Mouse (Mus musculus) ES-E14 (cell line): Measurements from ENCODE around the gene Sbf2. TPM values are rescaled to one million over a fixed set of nuclear protein-coding genes. Genes with fewer than 3 reads are reported as not detected.

ENCODE experiments used
- DNase-seq: peaks from one replicate; pipeline ENCODE4 v3.0.0-alpha.2; 2013; ENCODE audit warnings: low read depth, low spot score
- H3K27ac ChIP-seq: 2 replicates; pipeline ENCODE4 v1.5.1; 2012; ENCODE audit warnings: low read depth, mild to moderate bottlenecking, low read length, moderate library complexity, mixed read lengths; ENCODE audit not compliant: poor library complexity, insufficient read depth, severe bottlenecking
- H3K36me3 ChIP-seq: 2 replicates; pipeline ENCODE4 v1.6.1; 2012; ENCODE audit warnings: mild to moderate bottlenecking, low read length, moderate library complexity, mixed read lengths; ENCODE audit not compliant: control insufficient read depth, poor library complexity, insufficient read depth, severe bottlenecking
- H3K4me1 ChIP-seq, 2 experiments: fragments of 150-350 bp in 1 of 2; sonication (generic) in 1 of 2; 2 replicates each; pipeline ENCODE4 v1.6.1; 2012; ENCODE audit warnings: low read length in 2 of 2, mild to moderate bottlenecking in 1 of 2, mixed read lengths in 1 of 2; ENCODE audit not compliant: control insufficient read depth in 2 of 2, insufficient read depth in 2 of 2, poor library complexity in 1 of 2
- H3K4me3 ChIP-seq, 2 experiments: fragments of 150-350 bp in 1 of 2; sonication (generic) in 1 of 2; 2 replicates each; pipeline ENCODE4 v1.5.1; 2012; ENCODE audit warnings: low read length in 2 of 2, low read depth in 1 of 2, mild to moderate bottlenecking in 1 of 2, mixed read lengths in 1 of 2; ENCODE audit not compliant: insufficient read depth in 1 of 2, poor library complexity in 1 of 2, severe bottlenecking in 1 of 2
- H3K9ac ChIP-seq: 2 replicates; pipeline ENCODE4 v1.6.1; 2012; ENCODE audit warnings: low read depth, mild to moderate bottlenecking, low read length, mixed read lengths; ENCODE audit not compliant: poor library complexity, insufficient read depth, severe bottlenecking
- H3K9me3 ChIP-seq: fragments of 150-350 bp; sonication (generic); 2 replicates; pipeline ENCODE4 v1.6.1; 2012; ENCODE audit warnings: low read depth, mild to moderate bottlenecking, low read length; ENCODE audit not compliant: control insufficient read depth, insufficient read depth
- CHD2 ChIP-seq: IDR thresholded peaks from 2 replicates; pipeline ENCODE4 v1.6.1; 2014; ENCODE audit warnings: mild to moderate bottlenecking, low read depth, low read length, inconsistent platforms
- HCFC1 ChIP-seq: IDR thresholded peaks from 2 replicates; pipeline ENCODE4 v1.6.1; 2012; ENCODE audit warnings: low read length, inconsistent platforms, borderline replicate concordance; ENCODE audit not compliant: insufficient read depth
- MAFK ChIP-seq: IDR thresholded peaks from 2 replicates; pipeline ENCODE4 v1.6.1; 2014; ENCODE audit warnings: mild to moderate bottlenecking, low read depth, low read length, inconsistent platforms; ENCODE audit not compliant: insufficient read depth
- ZC3H11A ChIP-seq: IDR thresholded peaks from 2 replicates; pipeline ENCODE4 v1.6.1; 2012; ENCODE audit warnings: low read depth, mild to moderate bottlenecking, inconsistent platforms, low read length, borderline replicate concordance
- ZNF384 ChIP-seq: IDR thresholded peaks from 2 replicates; pipeline ENCODE4 v1.6.1; 2012; ENCODE audit warnings: low read depth, low read length, inconsistent platforms
- in situ Hi-C, 2 experiments: fragments of 600-800 bp; cut with MboI; formaldehyde crosslinking; loops; one replicate each; pipeline ENCODE4 v1.15.1; 2025; ENCODE audit warnings: low sequenced_read_pairs in 2 of 2, inconsistent platforms in 1 of 2; ENCODE audit not compliant: unreplicated experiment in 2 of 2
- total RNA-seq: library from RNA; depleted of rRNA; stranded (reverse); fragments of 300-350 nt; gene quantifications from 2 replicates; pipeline ENCODE4 v1.2.3, GENCODE M21; 2012

Sbf2 gene
- total RNA-seq, 1 experiment, result 17.4 TPM

GRCm38 (mm10) chr7:110279183-110279582 is 335.5 kb downstream of the Sbf2 start:
- Histone ChIP-seq H3K9ac (no peak overlapping the region), H3K4me3 (no peak overlapping the region), H3K36me3 (peaks cover 52% of the 10 kb centered on the region), H3K27ac (no peak overlapping the region), H3K9me3 (no peaks in the 10 kb centered on the region), H3K4me1 (no peaks in the 10 kb centered on the region)
- TF ChIP-seq CHD2 (no peak), MAFK (no peak), ZC3H11A (no peak), HCFC1 (no peak)
- DNase-seq, result no peak
- in situ Hi-C loops, result no loop called here

- DNase-seq, result no peak
- Histone ChIP-seq H3K27ac (no peak overlapping the region), H3K9me3 (no peaks in the 10 kb centered on the region), H3K36me3 (peaks cover 59% of the 10 kb centered on the region), H3K4me1 (no peaks in the 10 kb centered on the region), H3K9ac (no peak overlapping the region), H3K4me3 (no peak overlapping the region)
- TF ChIP-seq ZNF384 (no peak), MAFK (no peak), CHD2 (no peak), ZC3H11A (no peak), HCFC1 (no peak)
- in situ Hi-C loops, result no loop called here
Measured at GRCm38 (mm10) chr7:110277734-110278245, 336.9 kb downstream of the Sbf2 start.

- H3K9ac ChIP-seq, result no peak overlapping the region
- H3K36me3 ChIP-seq, result peaks cover 36% of the 10 kb centered on the region; the same call in 1 of the 2 replicates
- no peak for TF ChIP-seq HCFC1
- TF ChIP-seq ZC3H11A, result no peak
- no peak for TF ChIP-seq CHD2
- no peak for TF ChIP-seq ZNF384
- H3K4me1 ChIP-seq, result peaks cover 0 to 4% of the 10 kb centered on the region in 2 experiments; a peak in 1 of 4 replicates
- H3K9me3 ChIP-seq, result no peaks in the 10 kb centered on the region
- in situ Hi-C loops, result no loop called here
- no peak overlapping the region for H3K27ac ChIP-seq
- DNase-seq, result no peak
- H3K4me3 ChIP-seq, result no peak overlapping the region
Measured at GRCm38 (mm10) chr7:110272434-110272833, 342.3 kb downstream of the Sbf2 start.

- peaks cover 36% of the 10 kb centered on the region; the same call in 1 of the 2 replicates for H3K36me3 ChIP-seq
- H3K9ac ChIP-seq, result no peak overlapping the region
- H3K4me3 ChIP-seq, result no peak overlapping the region
- no peaks in the 10 kb centered on the region for H3K9me3 ChIP-seq
- H3K27ac ChIP-seq, result no peak overlapping the region
- TF ChIP-seq CHD2 (no peak), ZNF384 (no peak), MAFK (no peak), HCFC1 (no peak), ZC3H11A (no peak)
- in situ Hi-C loops, result no loop called here
- peaks cover 0 to 6% of the 10 kb centered on the region in 2 experiments; a peak in 1 of 4 replicates for H3K4me1 ChIP-seq
- no peak for DNase-seq
Measured at GRCm38 (mm10) chr7:110271814-110272213, 342.9 kb downstream of the Sbf2 start.

GRCm38 (mm10) chr7:110270455-110270854 is 344.3 kb downstream of the Sbf2 start:
- Histone ChIP-seq H3K27ac (no peak overlapping the region), H3K36me3 (peaks cover 27% of the 10 kb centered on the region; the same call in 1 of the 2 replicates), H3K9ac (no peak overlapping the region), H3K4me3 (no peak overlapping the region), H3K9me3 (no peaks in the 10 kb centered on the region), H3K4me1 (peaks cover 0 to 6% of the 10 kb centered on the region in 2 experiments; a peak in 1 of 4 replicates)
- TF ChIP-seq CHD2 (no peak), ZNF384 (no peak), HCFC1 (no peak)
- no peak for DNase-seq
- in situ Hi-C loops, result no loop called here
